In genomic region chr14:74848224-74848623, GRCm38 (mm10) we compare ENCODE assay signal across 17 mouse cellular contexts.
DNase-seq lines count a peak whose midpoint lies in the region; ATAC-seq and TF ChIP-seq lines count a peak whose summit lies in the region.
"Had no signal": no experiment of that assay in that cellular context is flagged by ENCODE, and none has a peak within 500 bp of the region (broad histone marks: within the 10 kb centered on the region; RNA-seq: fewer than 3 reads in every experiment).

No protein-coding gene starts in this region.

- H3K27me3 ChIP-seq in embryonic facial prominence, embryonic 13.5 days = no peaks in the 10 kb centered on the region
- no peaks in the 10 kb centered on the region for H3K27me3 ChIP-seq in embryonic facial prominence, embryonic 10.5 days (replicated peaks; ENCODE audit: low read depth, poor library complexity, severe bottlenecking)
- no peaks in the 10 kb centered on the region for H3K27me3 ChIP-seq in kidney, adult 2 months (replicated peaks; ENCODE audit: control insufficient read depth, insufficient read depth, low read length)
- no peaks in the 10 kb centered on the region for H3K27me3 ChIP-seq in neural tube, embryonic 13.5 days
- H3K27me3 ChIP-seq in neural tube, embryonic 15.5 days (replicated peaks) = no peaks in the 10 kb centered on the region
- no peaks in the 10 kb centered on the region for H3K27me3 ChIP-seq in splenic B cell, adult 2 months (ENCODE audit: control insufficient read depth, insufficient read depth, low read length, poor library complexity, severe bottlenecking)

- peaks cover 57% of the 10 kb centered on the region for H3K4me1 ChIP-seq in embryonic facial prominence, embryonic 13.5 days
- H3K4me1 ChIP-seq in embryonic facial prominence, embryonic 10.5 days = peaks cover 37% of the 10 kb centered on the region
- peaks cover 23% of the 10 kb centered on the region for H3K4me1 ChIP-seq in kidney, adult 2 months (ENCODE audit: control insufficient read depth, insufficient read depth, low read length)
- H3K4me1 ChIP-seq in neural tube, embryonic 13.5 days (replicated peaks) = peaks cover 56% of the 10 kb centered on the region
- peaks cover 33% of the 10 kb centered on the region for H3K4me1 ChIP-seq in neural tube, embryonic 15.5 days

- DNase-seq in embryonic facial prominence, embryonic 10.5 days (ENCODE audit: low spot score) = no peak
- no peak for DNase-seq in kidney, adult 2 months
- no peak for DNase-seq in kidney, postnatal 10 days
- peak; percentile 42 for DNase-seq in splenic B cell, adult 2 months (ENCODE audit: low read depth, low spot score)
- DNase-seq in thymus, postnatal 36 days = no peak
- DNase-seq: adrenal gland, postnatal 10 days; cerebellum, adult 9-11 months; gastrocnemius, postnatal 36 days; kidney, postnatal 14 days; right cerebral cortex, postnatal 25 days had no signal

- H3K9ac ChIP-seq in embryonic facial prominence, embryonic 13.5 days = no peak overlapping the region
- H3K9ac ChIP-seq in neural tube, embryonic 13.5 days = no peak overlapping the region
- H3K9ac ChIP-seq in neural tube, embryonic 15.5 days (replicated peaks) = no peak overlapping the region
- H3K9ac ChIP-seq: hindbrain, embryonic 14.5 days had no signal

- H3K4me3 ChIP-seq in embryonic facial prominence, embryonic 13.5 days = no peak overlapping the region
- no peak overlapping the region for H3K4me3 ChIP-seq in embryonic facial prominence, embryonic 10.5 days
- no peak overlapping the region for H3K4me3 ChIP-seq in kidney, adult 2 months (ENCODE audit: insufficient read depth, low read depth, low read length)
- H3K4me3 ChIP-seq in neural tube, embryonic 13.5 days = no peak overlapping the region
- no peak overlapping the region for H3K4me3 ChIP-seq in neural tube, embryonic 15.5 days (replicated peaks)
- H3K4me3 ChIP-seq: midbrain, embryonic 10.5 days; myocyte had no signal

- no peaks in the 10 kb centered on the region for H3K9me3 ChIP-seq in embryonic facial prominence, embryonic 13.5 days
- no peaks in the 10 kb centered on the region for H3K9me3 ChIP-seq in embryonic facial prominence, embryonic 10.5 days
- no peaks in the 10 kb centered on the region for H3K9me3 ChIP-seq in neural tube, embryonic 13.5 days
- no peaks in the 10 kb centered on the region for H3K9me3 ChIP-seq in neural tube, embryonic 15.5 days (replicated peaks)
- H3K9me3 ChIP-seq: G1E; midbrain, embryonic 10.5 days had no signal

- no peak for TF ChIP-seq CTCF in kidney, adult 2 months (conservative IDR thresholded peaks at IDR 0.05; ENCODE audit: insufficient read depth, insufficient read length, low read depth, low read length)

- H3K4me2 ChIP-seq in embryonic facial prominence, embryonic 13.5 days = no peak overlapping the region
- no peak overlapping the region for H3K4me2 ChIP-seq in neural tube, embryonic 13.5 days
- H3K4me2 ChIP-seq in neural tube, embryonic 15.5 days = no peak overlapping the region
- H3K4me2 ChIP-seq: hindbrain, embryonic 14.5 days had no signal

- 95% methylated on average over 5 of the region's 5 CpGs for WGBS in embryonic facial prominence, embryonic 13.5 days
- WGBS in embryonic facial prominence, embryonic 10.5 days = 95% methylated on average over 5 of the region's 5 CpGs
- WGBS in kidney, adult 2 months = 82% methylated on average over 5 of the region's 5 CpGs
- WGBS in neural tube, embryonic 13.5 days = 91% methylated on average over 5 of the region's 5 CpGs
- 97% methylated on average over 5 of the region's 5 CpGs for WGBS in neural tube, embryonic 15.5 days

- H3K36me3 ChIP-seq in embryonic facial prominence, embryonic 13.5 days = no peaks in the 10 kb centered on the region
- no peaks in the 10 kb centered on the region for H3K36me3 ChIP-seq in embryonic facial prominence, embryonic 10.5 days (replicated peaks)
- H3K36me3 ChIP-seq in kidney, adult 2 months (ENCODE audit: control insufficient read depth, insufficient read depth, low read length) = no peaks in the 10 kb centered on the region
- no peaks in the 10 kb centered on the region for H3K36me3 ChIP-seq in neural tube, embryonic 13.5 days
- H3K36me3 ChIP-seq in neural tube, embryonic 15.5 days = no peaks in the 10 kb centered on the region
- no peaks in the 10 kb centered on the region for H3K36me3 ChIP-seq in splenic B cell, adult 2 months (ENCODE audit: control insufficient read depth, insufficient read depth, low read length, poor library complexity, severe bottlenecking)
- H3K36me3 ChIP-seq: G1E; midbrain, embryonic 10.5 days had no signal

- no peak for TF ChIP-seq POLR2A in kidney, adult 2 months (IDR thresholded peaks at IDR 0.05; ENCODE audit: low read depth, low read length)

- no peak for ATAC-seq in embryonic facial prominence, embryonic 13.5 days (ENCODE audit: insufficient number of reproducible peaks, insufficient read depth, low FRiP score, low TSS enrichment, low read depth)
- ATAC-seq in neural tube, embryonic 13.5 days (ENCODE audit: low read depth) = no peak
- ATAC-seq in neural tube, embryonic 15.5 days (ENCODE audit: low FRiP score) = no peak

- 0 out of 2 replicates have a peak overlapping the region, but pooled peaks have one; percentile 34 for H3K27ac ChIP-seq in embryonic facial prominence, embryonic 13.5 days
- H3K27ac ChIP-seq in embryonic facial prominence, embryonic 10.5 days (replicated peaks) = no peak overlapping the region
- H3K27ac ChIP-seq in kidney, adult 2 months (ENCODE audit: insufficient read depth, low read depth, low read length) = peak overlapping the region; percentile 26; the same call in 1 of the 2 replicates
- 0 out of 2 replicates have a peak overlapping the region, but pooled peaks have one; percentile 4 for H3K27ac ChIP-seq in neural tube, embryonic 13.5 days (replicated peaks)
- no peak overlapping the region for H3K27ac ChIP-seq in neural tube, embryonic 15.5 days (replicated peaks)
- H3K27ac ChIP-seq: hindbrain, embryonic 14.5 days; midbrain, embryonic 10.5 days had no signal

Comparison
In these comparisons a context has a peak if more than half of its experiments do, and no peak if none do; other contexts are left out.
1. H3K27ac ChIP-seq: peak in embryonic facial prominence, embryonic 13.5 days (single experiment), kidney, adult 2 months (single experiment) and neural tube, embryonic 13.5 days (single experiment); none in embryonic facial prominence, embryonic 10.5 days (single experiment) and neural tube, embryonic 15.5 days (single experiment).